Mouse (Mus musculus) layer of hippocampus, adult 9-11 months (tissue): ENCODE measurements around the gene Tmc7.

ENCODE experiments used
- DNase-seq: peaks from one replicate; pipeline ENCODE4 v3.0.0; 2022

Tmc7 gene

DNA sequence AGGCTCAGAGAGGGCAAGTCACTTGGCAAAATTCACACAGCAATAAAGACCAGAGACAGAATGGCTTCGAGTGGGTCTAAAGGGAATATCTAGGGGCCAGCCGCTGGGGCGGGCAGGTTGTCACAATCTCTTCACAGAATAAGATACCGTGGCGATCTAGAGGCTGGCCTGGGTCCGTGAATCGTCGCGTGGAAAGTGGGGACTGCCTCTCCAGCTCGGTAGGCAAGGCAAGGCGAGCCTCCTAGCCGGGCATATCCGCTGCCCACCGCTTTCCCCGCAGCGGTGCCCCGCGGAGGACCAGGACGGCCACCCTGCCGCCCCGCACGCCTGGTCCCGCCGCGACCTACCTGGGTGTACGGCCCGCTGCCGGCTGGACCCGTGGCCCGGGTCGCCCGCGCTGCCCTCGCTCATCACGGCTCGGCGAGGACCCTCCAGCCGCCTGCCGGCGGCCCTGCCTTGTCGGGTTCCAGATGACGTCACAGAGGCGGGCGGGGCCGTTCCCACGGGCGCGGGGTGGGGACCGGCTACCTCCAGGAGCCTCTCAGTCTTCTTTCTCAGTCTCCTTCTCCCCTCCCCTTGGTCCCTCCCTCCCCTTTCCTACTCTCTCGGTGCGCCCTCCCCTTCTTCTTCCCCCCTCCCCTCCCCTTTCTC is at the start of gene Tmc7:
Gene Tmc7 (minus strand): TSS at position 480 of the 651 bp plus-strand sequence.
- peak; percentile 71 for DNase-seq

- peak; percentile 29 for DNase-seq
Measured at GRCm38 (mm10) chr7:118633951-118634350, 49.4 kb upstream of the Tmc7 start.

DNA sequence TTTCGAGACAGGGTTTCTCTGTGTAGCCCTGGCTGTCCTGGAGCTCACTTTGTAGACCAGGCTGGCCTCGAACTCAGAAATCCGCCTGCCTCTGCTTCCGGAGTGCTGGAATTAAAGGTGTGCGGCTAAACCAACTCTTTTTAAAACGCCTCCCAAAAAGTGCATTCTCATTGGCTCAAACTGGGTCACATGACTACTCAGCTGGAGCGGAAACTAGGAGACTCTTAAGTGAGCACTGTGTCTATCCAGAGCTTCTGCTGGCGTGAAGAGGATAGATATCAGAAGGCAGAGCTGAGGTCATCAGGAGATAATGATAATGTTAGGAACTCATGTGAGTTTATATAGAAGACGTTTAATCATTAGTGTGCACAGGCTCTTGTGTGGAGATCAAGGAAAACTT is 48.6 kb upstream of the Tmc7 start:
- DNase-seq, result no peak

GRCm38 (mm10) chr7:118627550-118628298 is 43.2 kb upstream of the Tmc7 start:
- no peak for DNase-seq

DNA sequence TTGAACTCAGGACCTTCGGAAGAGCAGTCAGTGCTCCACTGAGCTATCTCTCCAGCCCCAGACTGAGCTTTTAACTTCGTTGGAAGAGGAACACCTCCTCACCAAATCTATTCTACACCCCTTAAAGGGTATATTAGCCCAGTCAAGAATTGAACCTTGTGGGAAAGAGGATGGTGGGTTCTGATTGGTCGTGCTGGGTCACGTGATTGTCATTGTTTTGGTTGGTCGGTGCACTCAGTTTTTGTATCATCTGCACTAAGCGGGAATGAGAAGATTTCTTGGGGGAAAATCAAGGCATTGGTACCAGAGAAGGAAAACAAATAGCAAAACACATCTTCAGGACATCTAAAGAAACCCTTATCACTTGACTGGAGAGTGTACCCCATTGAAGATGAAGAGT is 36.6 kb upstream of the Tmc7 start:
- DNase-seq, result no peak

DNA sequence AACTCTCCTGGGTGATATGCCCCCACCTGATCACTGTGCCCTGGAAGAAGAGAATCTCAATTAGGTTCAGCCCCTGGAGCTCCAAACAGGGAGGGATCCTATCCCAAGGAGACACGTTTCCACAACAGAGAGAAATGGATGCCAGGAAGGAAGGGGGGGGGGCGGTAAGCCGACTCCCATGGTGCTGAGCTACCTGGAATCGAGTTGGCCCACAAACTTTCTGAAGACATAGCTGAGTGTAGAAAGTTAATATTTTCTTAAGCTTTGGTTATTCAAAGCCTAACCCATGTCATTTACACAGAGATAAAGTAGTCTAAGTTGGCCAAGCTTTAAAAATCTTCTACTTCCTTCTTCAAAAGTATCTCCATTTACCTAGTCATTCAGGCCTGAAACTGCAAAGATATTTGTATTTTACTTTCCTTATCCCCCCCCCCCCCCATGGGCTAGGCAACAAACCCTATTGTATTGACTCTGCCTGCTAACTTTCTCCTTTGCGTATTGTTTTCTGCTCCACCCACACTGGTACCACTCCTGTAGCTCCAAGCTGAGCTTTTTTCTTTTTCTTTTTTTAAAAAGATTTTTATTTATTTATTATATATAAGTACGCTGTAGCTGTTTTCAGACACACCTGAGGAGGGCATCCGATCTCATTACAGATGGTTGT is 35.8 kb upstream of the Tmc7 start:
- DNase-seq, result no peak

- no peak for DNase-seq
Measured at GRCm38 (mm10) chr7:118618104-118618503, 33.6 kb upstream of the Tmc7 start.

- DNase-seq, result no peak
Measured at GRCm38 (mm10) chr7:118614076-118614475, 29.5 kb upstream of the Tmc7 start.

DNA sequence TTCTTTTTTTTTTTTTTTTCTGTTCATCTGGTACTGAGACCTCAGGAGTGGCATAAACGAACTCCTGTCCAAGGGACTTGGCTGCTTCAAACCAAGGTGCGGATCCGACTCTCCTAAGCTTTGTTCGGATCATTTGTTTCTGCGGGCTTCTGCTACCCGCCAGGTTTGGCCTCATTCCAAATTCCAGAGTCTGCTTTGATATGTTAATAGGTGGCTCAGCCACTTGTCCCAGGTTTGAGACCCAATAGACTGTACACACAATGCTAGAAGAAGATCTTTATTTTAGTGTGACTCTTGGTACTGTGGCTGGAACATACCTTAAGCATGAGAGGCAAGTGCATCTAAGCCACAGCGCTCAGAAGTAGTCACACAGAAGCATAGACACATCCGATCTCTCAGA is 27.4 kb upstream of the Tmc7 start:
- no peak for DNase-seq

- no peak for DNase-seq
Measured at GRCm38 (mm10) chr7:118611185-118611749, 26.7 kb upstream of the Tmc7 start.

- no peak for DNase-seq
Measured at GRCm38 (mm10) chr7:118610721-118611120, 26.2 kb upstream of the Tmc7 start.

DNA sequence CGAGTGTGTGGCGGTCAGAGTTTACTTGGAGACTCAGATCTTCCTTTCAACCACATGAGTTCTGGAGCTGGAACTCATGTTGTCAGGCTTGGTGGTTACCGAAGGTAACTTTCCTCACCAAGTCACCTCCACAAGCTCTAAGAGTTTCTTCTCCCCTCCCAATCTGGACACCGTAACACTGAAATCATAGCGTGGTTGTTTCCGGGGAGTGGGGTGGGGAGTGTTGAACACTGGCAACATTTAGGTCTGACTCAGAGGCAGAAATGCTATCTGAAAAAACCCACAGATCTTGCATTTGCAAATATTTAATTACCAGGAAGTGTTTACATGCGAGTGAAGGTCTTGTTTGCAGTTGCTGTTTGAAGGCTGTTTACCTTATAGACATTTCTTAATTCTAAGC is 25.3 kb upstream of the Tmc7 start:
- DNase-seq, result no peak

DNA sequence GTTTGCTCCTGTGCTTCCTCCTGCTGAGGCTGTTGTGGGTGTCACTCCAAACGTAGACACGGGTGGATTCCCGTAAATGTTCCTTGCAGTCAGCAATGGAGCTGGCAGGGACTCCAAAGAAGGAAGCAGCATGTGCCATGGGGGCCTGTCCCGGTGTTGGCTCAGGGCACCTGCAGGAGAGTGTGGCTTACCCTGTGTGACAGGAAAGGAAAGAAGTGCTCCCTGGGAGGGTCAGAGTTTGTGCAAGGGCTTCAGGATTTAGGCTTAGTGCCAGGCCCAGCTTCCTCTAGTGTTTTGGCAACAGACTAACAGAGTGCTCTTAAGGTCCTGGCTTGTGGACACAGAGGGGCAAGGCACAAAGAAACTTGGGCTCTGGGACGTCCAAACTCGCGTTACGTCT is 20.3 kb upstream of the Tmc7 start:
- no peak for DNase-seq

DNA sequence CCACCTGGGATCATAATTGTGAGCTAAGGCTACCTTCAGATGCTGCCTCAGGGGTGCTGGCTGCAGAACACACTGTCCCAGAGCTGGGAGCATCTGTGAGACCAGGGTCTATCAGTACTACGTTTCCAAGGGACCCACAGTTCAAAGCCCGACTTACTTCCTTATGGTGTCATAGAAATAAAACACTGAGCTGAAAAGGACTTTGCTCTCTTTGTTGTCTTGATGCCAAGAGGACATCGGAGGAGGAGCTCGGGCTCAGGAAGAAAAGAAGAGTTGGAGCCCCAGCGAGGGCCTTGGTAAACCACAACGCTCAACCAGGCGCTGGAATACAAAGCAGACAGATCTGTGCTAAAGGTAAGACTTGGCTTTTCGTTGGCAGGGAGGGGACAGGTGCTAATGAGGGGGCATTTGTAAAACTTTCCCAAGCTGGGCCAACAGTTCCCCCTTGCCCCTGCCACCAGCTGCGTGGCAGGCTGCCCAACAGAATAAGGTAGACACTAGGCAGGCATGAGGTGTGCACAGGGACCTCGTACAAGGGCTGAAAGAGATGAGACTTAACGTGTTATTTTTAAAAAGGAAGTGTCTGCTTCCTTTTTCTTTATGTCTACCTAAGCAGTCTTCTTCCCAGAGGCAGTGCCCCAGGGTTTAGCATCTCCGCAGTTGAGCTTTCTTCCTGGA is 15.6 kb upstream of the Tmc7 start:
- no peak for DNase-seq

- no peak for DNase-seq
Measured at GRCm38 (mm10) chr7:118597201-118597600, 12.7 kb upstream of the Tmc7 start, which contains the start of gene Tmc5. Gene Tmc5 (plus strand): TSS chr7:118597297.

- no peak for DNase-seq
Measured at GRCm38 (mm10) chr7:118596271-118596670, 11.7 kb upstream of the Tmc7 start.

DNA sequence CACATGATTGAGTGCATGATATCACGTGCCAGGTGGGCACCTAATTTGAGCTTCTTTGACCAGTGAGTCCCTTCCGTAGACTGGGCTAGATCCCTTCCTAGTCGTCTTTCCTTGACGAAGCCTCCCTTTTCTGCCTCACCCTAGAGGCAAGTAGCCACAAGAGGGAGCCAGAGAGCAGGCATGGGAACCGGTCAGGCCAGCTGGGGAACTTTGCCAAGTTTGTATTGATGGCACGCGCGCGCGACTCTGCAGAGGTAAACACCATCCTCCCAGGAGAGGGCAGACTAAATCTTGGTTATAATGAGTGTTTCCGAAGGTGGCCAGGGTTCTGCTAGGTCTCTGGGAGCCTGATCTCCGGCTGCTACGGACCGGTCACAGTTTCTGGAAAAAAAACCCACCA is 10.7 kb upstream of the Tmc7 start:
- peak; percentile 88 for DNase-seq

DNA sequence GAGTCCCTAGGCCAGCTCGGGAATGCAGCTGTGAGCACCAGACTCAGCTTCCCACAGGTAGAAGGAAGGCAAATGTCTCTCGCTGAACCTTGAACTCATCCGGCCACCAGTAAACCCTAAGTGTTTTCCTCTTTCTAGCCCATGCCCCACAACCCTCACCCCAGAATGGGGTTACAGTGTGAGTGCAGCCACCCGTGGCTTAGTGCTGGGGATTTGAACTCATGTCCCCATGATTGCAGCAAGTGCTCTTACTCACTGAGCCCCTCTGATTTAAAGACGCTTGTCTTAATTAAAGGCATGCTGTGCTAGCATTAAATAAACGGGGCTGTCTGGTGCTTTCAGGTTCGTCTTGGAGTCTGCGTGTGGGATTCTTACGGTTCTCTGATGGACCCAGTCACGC is 10.1 kb upstream of the Tmc7 start:
- no peak for DNase-seq

DNA sequence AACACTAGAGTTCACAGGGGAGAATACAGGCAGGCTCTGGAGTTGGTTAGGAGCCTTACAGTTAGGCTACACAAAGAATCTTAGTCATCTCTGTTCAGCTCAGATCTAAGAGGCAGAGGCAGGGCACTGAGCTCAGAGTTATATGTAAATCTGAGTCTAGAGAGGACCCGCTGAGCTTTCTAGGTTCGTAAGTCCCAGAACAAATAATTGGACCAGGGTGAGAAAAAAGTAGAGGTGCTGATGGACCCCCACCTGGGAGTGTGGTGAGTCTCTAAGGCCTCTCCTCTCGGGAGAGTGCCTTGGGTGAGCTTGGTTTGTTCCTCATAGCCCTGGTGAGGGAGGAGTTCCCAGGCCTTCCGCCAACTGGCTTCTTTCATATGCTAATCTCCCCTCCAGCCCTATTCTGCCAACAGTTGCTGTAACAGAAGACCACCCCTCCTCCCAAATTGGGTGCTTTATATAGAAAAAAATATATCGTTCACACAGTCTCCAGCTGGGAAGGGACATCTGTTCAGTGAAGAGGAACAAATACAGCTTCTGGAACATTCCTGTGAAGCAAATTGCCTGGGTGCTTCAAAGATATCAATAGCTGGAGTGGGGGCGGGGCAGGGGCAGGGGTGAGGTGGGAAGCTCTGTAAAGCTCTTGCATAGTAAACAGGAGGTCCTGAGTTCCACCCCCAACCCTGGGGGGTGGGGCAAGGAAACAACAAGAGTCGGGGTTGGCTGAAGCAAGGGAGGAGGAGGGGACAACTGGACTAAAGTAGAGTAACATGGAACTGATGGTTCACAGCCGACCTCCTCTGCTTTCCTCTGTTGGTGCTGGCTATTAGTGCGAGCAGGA is 9.3 kb upstream of the Tmc7 start:
- DNase-seq, result peak; percentile 88

DNA sequence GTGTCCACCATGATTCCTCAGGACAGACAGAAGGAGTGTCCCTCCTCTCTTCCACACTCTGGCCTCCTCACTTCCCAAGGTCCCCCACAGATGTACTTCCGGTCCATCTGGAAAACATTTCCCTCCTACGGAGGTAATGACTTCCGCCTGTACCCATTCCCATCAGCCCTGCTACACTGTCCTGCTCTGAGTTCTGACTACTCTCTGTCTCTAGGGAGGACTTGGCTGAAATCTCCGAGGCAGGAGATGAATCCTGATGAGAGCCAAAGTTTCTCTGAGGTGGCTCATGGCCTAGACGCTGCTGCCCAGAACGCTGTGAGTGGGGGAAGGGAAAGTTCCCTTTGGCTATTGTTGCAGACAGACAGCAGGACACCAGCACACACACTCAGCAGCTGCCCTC is 7.6 kb upstream of the Tmc7 start:
- DNase-seq, result no peak

- no peak for DNase-seq
Measured at GRCm38 (mm10) chr7:118590726-118591305, 6.3 kb upstream of the Tmc7 start.

DNA sequence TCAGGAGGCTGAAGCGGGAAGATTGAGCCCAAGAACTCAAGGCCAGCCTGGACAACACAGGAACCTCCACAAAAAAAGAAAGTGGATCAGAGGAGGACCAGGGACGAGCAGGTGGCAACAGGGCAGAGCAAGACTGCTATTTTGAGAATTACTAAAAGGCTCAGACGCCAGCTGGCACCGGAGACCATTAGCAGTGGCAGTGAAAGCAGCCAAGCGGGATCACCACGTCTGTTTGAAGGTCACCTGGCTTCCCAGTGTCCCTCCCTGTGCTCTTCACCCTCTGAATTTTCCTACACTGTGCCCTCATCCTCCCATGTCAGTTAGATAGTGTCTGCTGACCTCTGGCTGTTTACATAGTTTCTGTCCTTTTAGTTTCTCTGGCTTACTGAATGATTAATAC is 1.3 kb upstream of the Tmc7 start:
- no peak for DNase-seq
